Mouse (Mus musculus) erythroblast, embryonic 14.5 days (primary cell): ENCODE results near the gene Slc19a2. TPM values are rescaled to one million over a fixed set of nuclear protein-coding genes. Genes with fewer than 3 reads are reported as not detected.
"Not testable (repeated sequence)": the region's sequence is repeated elsewhere in the genome, so short reads cannot be mapped to it uniquely, and the experiment has no call there.

ENCODE experiments used
- H3K27me3 ChIP-seq: 2 replicates; pipeline ENCODE4 v1.6.1; 2012; ENCODE audit warnings: inconsistent platforms; ENCODE audit not compliant: control insufficient read depth
- H3K36me3 ChIP-seq: 2 replicates; pipeline ENCODE4 v1.6.1; 2012; ENCODE audit warnings: mild to moderate bottlenecking, inconsistent platforms; ENCODE audit not compliant: control insufficient read depth
- H3K4me1 ChIP-seq: 2 replicates; pipeline ENCODE4 v1.6.1; 2012; ENCODE audit warnings: inconsistent platforms; ENCODE audit not compliant: control insufficient read depth
- H3K4me3 ChIP-seq: replicated peaks from 2 replicates; pipeline ENCODE3; 2012; ENCODE audit warnings: moderate library complexity, mild to moderate bottlenecking, inconsistent platforms
- H3K9me3 ChIP-seq: 2 replicates; pipeline ENCODE4 v1.6.1; 2012; ENCODE audit warnings: low read length, inconsistent platforms, mixed read lengths; ENCODE audit not compliant: control insufficient read depth
- GATA1 ChIP-seq: IDR thresholded peaks from 2 replicates; pipeline ENCODE4 v1.6.1; 2012; ENCODE audit warnings: low read length, inconsistent platforms, mixed read lengths
- TAL1 ChIP-seq: IDR thresholded peaks from 3 replicates; pipeline ENCODE4 v1.6.1; 2012; ENCODE audit warnings: low read length, inconsistent platforms, mixed read lengths
- polyA plus RNA-seq: library from polyadenylated mRNA; stranded (reverse); fragments of >175 nt; gene quantifications from 2 replicates; pipeline ENCODE4 v1.2.3, GENCODE M21; 2012

Slc19a2 gene
- polyA plus RNA-seq, 1 experiment = 0.36 TPM

DNA sequence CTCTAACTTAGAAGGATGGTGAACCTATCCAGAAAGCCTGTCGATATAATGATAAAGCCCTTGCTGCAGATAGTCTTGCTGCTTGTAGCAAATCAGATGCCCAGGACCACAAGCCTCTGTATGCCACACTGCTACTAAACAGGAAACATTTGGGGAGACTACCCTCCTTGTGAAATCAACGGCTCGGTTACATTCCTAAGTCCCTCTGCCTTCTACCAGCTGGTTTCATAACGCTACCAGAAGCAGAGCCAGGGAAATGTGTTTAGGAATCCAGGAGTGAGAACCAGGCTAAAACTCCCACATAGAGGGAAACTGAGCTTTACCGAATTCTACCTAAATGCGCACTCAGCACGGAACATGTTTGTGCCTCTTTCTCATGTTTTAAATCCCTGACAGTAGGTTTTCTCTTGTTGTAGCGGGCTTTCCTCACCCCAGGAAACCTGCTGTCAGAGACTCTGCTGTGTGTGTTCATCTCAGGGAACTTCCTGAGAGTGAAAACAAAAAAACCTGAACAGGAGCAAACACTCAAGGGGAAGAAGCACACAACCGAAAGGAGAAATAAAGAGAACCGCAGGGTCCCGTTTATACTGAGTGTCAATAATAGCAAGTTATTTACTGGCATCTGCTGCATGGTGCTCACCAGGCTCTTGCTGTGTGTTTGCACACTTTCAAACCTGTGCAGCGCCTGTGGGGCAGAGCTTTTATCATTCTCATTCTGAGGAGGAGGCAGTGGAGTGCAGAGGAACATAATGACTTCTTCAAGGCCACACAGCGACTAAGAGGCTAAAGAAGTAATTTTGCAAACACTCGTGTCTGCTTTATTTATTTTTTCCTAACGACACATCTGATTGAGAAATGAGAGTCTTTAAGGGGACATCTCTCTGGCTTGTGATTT, 30.8 kb upstream of the Slc19a2 start:
- no peak for TF ChIP-seq TAL1
- TF ChIP-seq GATA1 = no peak
- no peaks in the 10 kb centered on the region for H3K9me3 ChIP-seq
- H3K27me3 ChIP-seq = peaks cover 7% of the 10 kb centered on the region
- H3K4me3 ChIP-seq = no peak overlapping the region
- H3K36me3 ChIP-seq = no peaks in the 10 kb centered on the region; the same call in 1 of the 2 replicates
- H3K4me1 ChIP-seq = no peaks in the 10 kb centered on the region

DNA sequence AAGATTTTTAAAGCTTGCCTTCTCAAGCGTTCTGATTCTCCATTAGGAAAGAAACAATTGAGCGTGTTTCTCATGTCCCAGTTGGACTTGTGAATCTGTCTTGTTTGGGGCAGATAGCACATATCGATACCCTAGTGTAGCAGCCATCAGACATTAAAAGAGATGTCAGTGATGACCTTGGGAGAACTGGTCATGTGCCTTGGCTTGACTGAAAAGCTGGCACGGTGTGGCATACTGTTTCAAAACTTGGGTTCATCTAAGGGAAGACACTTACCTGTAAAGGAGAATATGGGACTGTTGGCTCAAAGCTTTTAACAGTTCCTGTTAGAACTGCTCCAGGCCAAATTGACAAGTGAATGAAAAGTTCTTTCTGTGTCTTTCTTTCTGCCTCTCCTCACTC, 28.6 kb upstream of the Slc19a2 start:
- no peak overlapping the region for H3K4me3 ChIP-seq

DNA sequence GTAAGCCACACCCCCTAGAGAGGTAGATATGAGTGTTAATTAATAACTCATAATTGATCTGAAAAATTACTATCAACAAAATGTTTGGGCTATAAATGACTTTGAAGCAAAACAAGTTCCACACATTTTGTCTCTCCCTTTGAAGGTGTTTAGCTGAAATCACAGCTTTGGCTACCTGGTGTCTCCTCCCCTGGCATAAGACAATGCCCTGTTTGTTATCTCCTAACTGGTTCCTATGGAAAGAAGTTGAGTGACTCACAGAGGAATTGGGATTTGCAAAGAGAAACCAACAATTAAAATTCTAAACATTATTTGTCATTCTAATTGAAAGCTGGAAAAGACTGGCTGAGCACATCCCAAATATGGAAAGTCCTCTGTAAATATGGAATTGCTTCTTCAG, 25.8 kb upstream of the Slc19a2 start:
- Histone ChIP-seq H3K36me3 (no peaks in the 10 kb centered on the region), H3K4me3 (no peak overlapping the region), H3K4me1 (no peaks in the 10 kb centered on the region), H3K9me3 (no peaks in the 10 kb centered on the region), H3K27me3 (peaks cover 4% of the 10 kb centered on the region)
- no peak for TF ChIP-seq TAL1
- TF ChIP-seq GATA1 = no peak

More for the DNA sequence above, 28.6 kb upstream of the Slc19a2 start:
- TF ChIP-seq TAL1 = no peak
- TF ChIP-seq GATA1 = no peak
- no peaks in the 10 kb centered on the region for H3K9me3 ChIP-seq
- H3K4me1 ChIP-seq = no peaks in the 10 kb centered on the region
- no peaks in the 10 kb centered on the region for H3K36me3 ChIP-seq
- peaks cover 8% of the 10 kb centered on the region for H3K27me3 ChIP-seq

DNA sequence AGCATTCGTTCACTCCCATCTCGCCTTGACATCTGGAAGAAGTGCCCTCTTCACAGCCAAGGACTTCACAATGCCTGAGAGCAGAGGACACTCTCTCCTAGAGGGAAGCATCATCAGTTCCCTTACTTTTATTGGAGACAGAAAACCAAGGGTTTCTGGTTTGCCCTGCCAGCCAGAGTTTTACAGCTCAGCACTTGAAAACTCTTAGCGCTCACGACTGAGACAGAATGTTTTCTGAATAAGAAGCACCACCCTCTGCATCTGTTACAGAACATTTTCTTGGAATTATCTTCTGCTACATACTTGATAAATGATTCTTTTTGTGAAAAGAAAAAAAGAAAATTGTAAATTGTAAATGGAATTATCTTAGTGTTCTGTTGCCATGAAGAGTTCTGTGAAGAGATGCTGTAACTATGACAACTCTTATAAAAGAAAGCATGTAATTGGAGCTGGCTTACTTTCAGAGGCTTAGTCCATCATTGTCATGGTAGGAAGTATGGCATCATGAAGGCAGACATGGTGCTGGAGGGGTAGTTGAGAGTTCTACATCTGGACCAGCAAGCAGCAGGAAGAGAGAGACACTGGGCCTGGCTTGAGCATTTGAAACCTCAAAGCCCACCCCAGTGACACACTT, 16.8 kb upstream of the Slc19a2 start:
- not testable (repeated sequence) for H3K9me3 ChIP-seq, H3K4me3 ChIP-seq, H3K4me1 ChIP-seq, H3K36me3 ChIP-seq, H3K27me3 ChIP-seq

DNA sequence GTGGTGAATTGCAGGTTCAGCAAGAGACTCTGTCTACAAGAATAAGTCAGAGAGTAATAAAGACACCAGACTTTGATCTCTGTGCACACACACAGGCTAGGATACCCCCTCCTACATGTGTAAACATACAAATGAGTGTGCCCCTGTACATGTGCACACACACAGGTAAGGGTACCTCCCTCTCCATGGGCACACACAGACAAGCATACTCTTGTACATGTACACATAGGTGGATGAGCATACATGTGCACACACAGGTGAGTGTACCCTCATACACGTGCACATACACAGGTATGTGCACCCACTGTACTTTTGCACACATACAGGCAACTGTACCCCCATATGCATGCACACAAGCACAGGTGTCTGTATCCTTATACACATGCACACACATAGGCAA, 15.4 kb upstream of the Slc19a2 start:
- no peaks in the 10 kb centered on the region for H3K36me3 ChIP-seq
- no peak for TF ChIP-seq TAL1
- no peak for TF ChIP-seq GATA1
- H3K4me1 ChIP-seq = no peaks in the 10 kb centered on the region
- no peaks in the 10 kb centered on the region for H3K27me3 ChIP-seq
- no peaks in the 10 kb centered on the region for H3K9me3 ChIP-seq
- no peak overlapping the region for H3K4me3 ChIP-seq

DNA sequence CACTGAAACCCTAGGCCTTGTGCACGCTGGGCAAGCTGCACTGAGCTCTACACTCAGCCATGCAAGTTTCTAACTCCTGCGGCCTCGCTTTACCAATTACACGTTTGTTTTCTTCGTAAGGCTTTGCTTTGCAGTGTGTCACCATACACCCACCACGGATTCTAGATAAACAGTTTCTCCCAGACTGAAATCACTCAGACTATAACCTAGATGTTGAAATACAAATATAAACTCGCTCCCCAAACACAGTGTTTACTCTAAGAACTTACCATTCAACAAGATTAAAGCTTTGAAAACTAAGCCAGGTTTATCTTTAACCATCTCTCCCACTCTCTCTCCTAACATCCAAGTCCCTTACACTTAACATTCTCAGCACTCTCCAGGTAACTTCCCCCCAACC, 13.8 kb upstream of the Slc19a2 start:
- Histone ChIP-seq H3K27me3 (no peaks in the 10 kb centered on the region), H3K4me1 (no peaks in the 10 kb centered on the region), H3K4me3 (no peak overlapping the region), H3K36me3 (no peaks in the 10 kb centered on the region), H3K9me3 (no peaks in the 10 kb centered on the region)
- TF ChIP-seq TAL1 (no peak), GATA1 (no peak)

DNA sequence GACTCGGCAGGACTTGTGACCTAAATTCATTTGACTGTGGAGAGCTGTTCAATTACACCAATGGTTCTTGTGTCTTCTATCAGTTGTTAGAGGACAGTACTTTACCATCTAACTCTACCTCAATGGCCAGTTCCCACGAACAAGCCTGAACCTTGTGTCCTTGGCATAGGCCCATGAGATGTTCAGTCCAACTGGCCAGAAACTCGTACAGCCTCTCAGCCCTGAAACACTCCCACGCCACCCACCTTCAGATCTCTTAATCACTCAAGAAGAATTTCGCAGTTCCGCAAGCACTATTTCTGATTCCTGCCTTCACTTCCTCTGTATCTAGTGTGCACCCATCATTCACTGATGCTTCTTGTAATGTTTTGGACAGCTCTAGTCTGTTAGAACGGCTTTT, 12.8 kb upstream of the Slc19a2 start:
- TF ChIP-seq GATA1 (no peak), TAL1 (no peak)
- Histone ChIP-seq H3K4me3 (no peak overlapping the region), H3K27me3 (no peaks in the 10 kb centered on the region), H3K9me3 (no peaks in the 10 kb centered on the region), H3K4me1 (no peaks in the 10 kb centered on the region), H3K36me3 (no peaks in the 10 kb centered on the region)

DNA sequence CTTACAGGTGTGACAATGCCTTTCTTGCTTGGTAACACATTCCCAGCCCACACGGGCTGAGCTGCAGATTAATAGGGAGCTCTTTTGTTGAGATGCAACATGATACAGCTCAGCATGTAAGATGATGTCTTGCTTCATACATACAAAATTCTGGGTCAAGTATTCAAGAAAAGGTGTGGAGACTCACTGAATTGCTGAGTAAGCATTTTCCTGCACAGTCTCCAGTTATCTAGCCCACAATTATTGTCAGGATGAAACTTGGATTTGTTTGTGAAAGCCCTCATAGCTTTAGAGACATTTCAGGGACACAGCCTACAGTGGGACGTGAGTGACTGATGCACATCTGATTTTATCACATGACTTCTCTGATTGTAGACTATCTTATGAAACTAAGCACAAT, 7.4 kb upstream of the Slc19a2 start:
- Histone ChIP-seq H3K4me3 (no peak overlapping the region), H3K9me3 (no peaks in the 10 kb centered on the region), H3K36me3 (no peaks in the 10 kb centered on the region), H3K4me1 (no peaks in the 10 kb centered on the region), H3K27me3 (peaks cover 4% of the 10 kb centered on the region; the same call in 1 of the 2 replicates)
- TF ChIP-seq TAL1 = no peak
- no peak for TF ChIP-seq GATA1

DNA sequence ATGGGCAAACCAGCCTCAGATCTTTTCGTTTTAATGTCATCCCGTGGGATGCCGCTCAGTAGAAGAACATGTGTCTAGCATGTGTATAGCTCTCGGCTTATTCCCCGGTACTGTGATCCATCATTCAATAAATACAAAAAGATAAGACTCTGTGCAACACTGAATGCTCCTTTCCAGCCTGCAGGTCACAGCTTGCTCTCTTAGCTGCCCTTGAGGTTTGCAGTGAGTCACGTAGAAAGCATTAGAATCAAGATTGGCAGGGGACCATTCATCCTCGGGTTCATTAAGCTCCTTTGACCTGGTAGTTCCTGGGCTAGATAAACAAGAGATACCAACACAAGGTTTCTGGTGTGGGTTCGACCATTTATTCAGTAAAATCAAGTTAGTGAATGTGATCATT, 6.0 kb upstream of the Slc19a2 start:
- Histone ChIP-seq H3K4me3 (no peak overlapping the region), H3K9me3 (no peaks in the 10 kb centered on the region), H3K4me1 (peaks cover 5% of the 10 kb centered on the region), H3K36me3 (no peaks in the 10 kb centered on the region), H3K27me3 (peaks cover 4% of the 10 kb centered on the region; the same call in 1 of the 2 replicates)
- no peak for TF ChIP-seq TAL1
- no peak for TF ChIP-seq GATA1
